Mouse (Mus musculus) forebrain, embryonic 12.5 days (tissue): ENCODE results near the gene Upk3a. TPM values are rescaled to one million over a fixed set of nuclear protein-coding genes. Genes with fewer than 3 reads are reported as not detected.
A peak's percentile ranks its signal among the peaks of the same experiment; 100 is the strongest.

ENCODE experiments used
- ATAC-seq: fragments of 200-750 bp; cut with Nextera tagmentation; 2 replicates; pipeline ENCODE4 v1.8.0; 2017; ENCODE audit warnings: moderate TSS enrichment; ENCODE audit not compliant: low FRiP score
- H3K27ac ChIP-seq: fragments of 300-500 bp; sonication (generic); 2 replicates; pipeline ENCODE4 v1.5.1; 2016; ENCODE audit warnings: mild to moderate bottlenecking
- H3K27me3 ChIP-seq: fragments of 300-500 bp; sonication (generic); 2 replicates; pipeline ENCODE4 v1.6.1; 2016; ENCODE audit warnings: mild to moderate bottlenecking
- H3K36me3 ChIP-seq: fragments of 300-500 bp; sonication (generic); replicated peaks from 2 replicates; pipeline ENCODE4 v1.6.1; 2016; ENCODE audit warnings: mild to moderate bottlenecking
- H3K4me1 ChIP-seq: fragments of 300-500 bp; sonication (generic); 2 replicates; pipeline ENCODE4 v1.6.1; 2016
- H3K4me2 ChIP-seq: fragments of 300-500 bp; sonication (generic); 2 replicates; pipeline ENCODE4 v1.6.1; 2016; ENCODE audit warnings: mild to moderate bottlenecking, moderate library complexity
- H3K4me3 ChIP-seq: fragments of 300-500 bp; sonication (generic); replicated peaks from 2 replicates; pipeline ENCODE4 v1.5.1; 2016; ENCODE audit warnings: mild to moderate bottlenecking
- H3K9ac ChIP-seq: fragments of 300-500 bp; sonication (generic); 2 replicates; pipeline ENCODE4 v1.6.1; 2016; ENCODE audit warnings: mild to moderate bottlenecking
- H3K9me3 ChIP-seq: fragments of 300-500 bp; sonication (generic); 2 replicates; pipeline ENCODE4 v1.6.1; 2016
- WGBS: fragments of 180-500 bp; shearing (Covaris S2); methylation state at CpG from one replicate; pipeline ENCODE4 v1.1.7; 2016; 5-methylcytosine and 5-hydroxymethylcytosine counted together
- polyA plus RNA-seq: library from polyadenylated mRNA; unstranded; fragments of >200 nt; fragmentation: Nextera tagmentation; extraction: Ambion mirVana; gene quantifications from 2 replicates; pipeline ENCODE4 v1.2.1, GENCODE M21; 2016

Upk3a gene
- polyA plus RNA-seq, 1 experiment from 2014 or later: not detected

- peak overlapping the region; percentile 70 for H3K4me2 ChIP-seq
- no peaks in the 10 kb centered on the region for H3K36me3 ChIP-seq
- H3K9ac ChIP-seq: peak overlapping the region; percentile 92
- H3K27ac ChIP-seq: peak overlapping the region; percentile 70
- peaks cover 40% of the 10 kb centered on the region for H3K4me1 ChIP-seq
- peak overlapping the region; percentile 86 for H3K4me3 ChIP-seq
- no peaks in the 10 kb centered on the region for H3K9me3 ChIP-seq
- peaks cover 8% of the 10 kb centered on the region; the same call in 1 of the 2 replicates for H3K27me3 ChIP-seq
- under 1% methylated on average over 52 of the region's 53 CpGs for WGBS
- ATAC-seq: peak; percentile 62
Observed at GRCm38 (mm10) chr15:84987020-84987815, 29.7 kb upstream of the Upk3a start.

DNA sequence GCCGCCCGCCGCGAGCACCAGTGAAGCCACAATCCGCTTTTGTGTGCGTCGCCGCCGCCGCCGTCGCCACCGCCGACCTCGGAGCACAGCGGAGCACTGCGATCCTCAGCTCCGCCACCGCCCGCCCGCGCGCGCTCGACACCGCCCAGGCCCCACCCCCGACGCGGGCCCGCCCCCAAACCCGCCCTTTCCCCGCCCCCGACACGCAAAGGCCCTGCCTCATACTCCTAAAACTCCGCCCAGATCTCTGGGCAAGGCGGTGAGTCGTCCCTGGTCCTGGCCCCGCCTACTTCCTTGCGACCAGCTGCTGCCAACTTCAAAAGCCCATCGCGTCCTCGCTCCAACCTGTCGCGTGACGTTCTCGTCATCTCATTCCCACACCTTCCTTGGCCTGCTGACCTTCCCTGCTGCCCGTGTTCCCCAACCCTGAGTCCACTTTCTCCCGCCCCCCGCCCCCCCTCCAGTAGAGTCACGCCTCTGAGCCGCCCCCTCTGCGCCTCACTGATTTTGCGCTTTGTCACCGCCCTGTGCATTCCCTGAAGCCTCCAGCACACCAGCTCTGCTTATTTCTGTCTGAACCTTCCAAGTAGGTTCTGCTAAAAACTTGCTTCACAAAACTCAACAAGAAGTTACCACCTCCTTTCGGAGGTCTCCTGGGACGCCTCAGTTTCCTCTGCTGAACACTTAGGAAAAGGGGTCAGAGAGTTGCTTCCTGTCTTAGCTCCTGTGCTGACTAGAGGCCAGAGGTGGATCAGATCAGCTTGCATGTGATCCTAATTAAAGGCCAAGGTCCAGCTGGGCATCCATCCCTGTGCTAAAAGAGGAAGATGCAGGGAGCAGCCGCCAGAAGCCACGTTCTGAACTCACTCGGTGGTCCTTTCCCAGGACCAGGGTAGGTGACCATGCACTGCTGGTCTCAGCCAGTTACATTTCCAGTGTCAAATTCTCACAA is 28.8 kb upstream of the Upk3a start, which contains the start of gene 5031439G07Rik:
TSS of gene 5031439G07Rik (minus strand) at position 678 of the 952 bp plus-strand sequence.
- 3% methylated on average over 33 of the region's 59 CpGs for WGBS
- Histone ChIP-seq H3K27me3 (peaks cover 8% of the 10 kb centered on the region; the same call in 1 of the 2 replicates), H3K36me3 (no peaks in the 10 kb centered on the region), H3K4me2 (peak within 1 kb of the TSS; percentile 70), H3K4me3 (peak within 1 kb of the TSS; percentile 86), H3K9ac (peak within 1 kb of the TSS; percentile 92), H3K27ac (peak within 1 kb of the TSS; percentile 70), H3K4me1 (peaks cover 36% of the 10 kb centered on the region), H3K9me3 (no peaks in the 10 kb centered on the region)
- ATAC-seq: peak; percentile 90

GRCm38 (mm10) chr15:84989098-84989497 is 27.8 kb upstream of the Upk3a start:
- no peaks in the 10 kb centered on the region for H3K36me3 ChIP-seq
- H3K27ac ChIP-seq: no peak overlapping the region
- no peak overlapping the region for H3K4me2 ChIP-seq
- peaks cover 27% of the 10 kb centered on the region for H3K4me1 ChIP-seq
- 72% methylated on average over 3 of the region's 3 CpGs for WGBS
- H3K9ac ChIP-seq: no peak overlapping the region
- peaks cover 8% of the 10 kb centered on the region; the same call in 1 of the 2 replicates for H3K27me3 ChIP-seq
- no peaks in the 10 kb centered on the region for H3K9me3 ChIP-seq
- no peak for ATAC-seq
- H3K4me3 ChIP-seq: no peak overlapping the region

- Histone ChIP-seq H3K4me3 (no peak overlapping the region), H3K4me1 (peaks cover 27% of the 10 kb centered on the region), H3K9me3 (no peaks in the 10 kb centered on the region), H3K27me3 (peaks cover 8% of the 10 kb centered on the region; the same call in 1 of the 2 replicates), H3K36me3 (no peaks in the 10 kb centered on the region), H3K9ac (no peak overlapping the region; the same call in 1 of the 2 replicates), H3K4me2 (no peak overlapping the region), H3K27ac (no peak overlapping the region)
- WGBS: 65% methylated on average over 7 of the region's 7 CpGs
- ATAC-seq: no peak
Observed at GRCm38 (mm10) chr15:84989771-84990170, 27.2 kb upstream of the Upk3a start.

GRCm38 (mm10) chr15:84994498-84994897 is 22.4 kb upstream of the Upk3a start:
- no peak overlapping the region for H3K27ac ChIP-seq
- no peak for ATAC-seq
- H3K4me3 ChIP-seq: no peak overlapping the region
- H3K4me1 ChIP-seq: peaks cover 7% of the 10 kb centered on the region; the same call in 1 of the 2 replicates
- no peaks in the 10 kb centered on the region for H3K9me3 ChIP-seq
- WGBS: 48% methylated on average over 6 of the region's 6 CpGs
- no peak overlapping the region for H3K4me2 ChIP-seq
- H3K36me3 ChIP-seq: no peaks in the 10 kb centered on the region
- peaks cover 23% of the 10 kb centered on the region; the same call in 1 of the 2 replicates for H3K27me3 ChIP-seq
- H3K9ac ChIP-seq: no peak overlapping the region

DNA sequence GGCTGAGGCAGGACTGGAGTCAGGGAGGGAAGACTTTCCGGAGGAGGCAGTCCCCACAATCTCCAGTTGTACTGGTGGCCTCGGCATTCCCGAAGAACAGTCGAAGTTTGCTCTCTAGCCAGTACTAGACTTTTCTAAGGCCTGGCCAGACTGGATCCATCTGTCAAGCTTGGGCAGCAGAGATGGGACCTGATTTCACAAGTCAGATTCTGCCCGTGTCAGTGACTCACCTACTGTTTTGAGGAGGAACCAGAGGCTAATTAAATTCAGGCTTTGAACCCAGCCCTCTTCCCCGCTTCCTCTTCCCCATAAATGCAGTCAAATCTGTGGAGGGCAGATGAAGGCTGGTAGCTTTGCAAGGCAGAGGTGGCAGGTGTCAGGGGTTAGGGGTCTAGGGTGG is 21.9 kb upstream of the Upk3a start:
- Histone ChIP-seq H3K27me3 (peaks cover 23% of the 10 kb centered on the region; the same call in 1 of the 2 replicates), H3K9ac (no peak overlapping the region), H3K4me3 (no peak overlapping the region), H3K4me1 (peaks cover 7% of the 10 kb centered on the region; the same call in 1 of the 2 replicates), H3K9me3 (no peaks in the 10 kb centered on the region), H3K4me2 (no peak overlapping the region), H3K27ac (no peak overlapping the region), H3K36me3 (no peaks in the 10 kb centered on the region)
- 54% methylated on average over 6 of the region's 6 CpGs for WGBS
- no peak for ATAC-seq

- Histone ChIP-seq H3K27me3 (peaks cover 29% of the 10 kb centered on the region; the same call in 1 of the 2 replicates), H3K9me3 (no peaks in the 10 kb centered on the region), H3K4me3 (no peak overlapping the region), H3K36me3 (no peaks in the 10 kb centered on the region), H3K9ac (no peak overlapping the region), H3K27ac (no peak overlapping the region), H3K4me2 (no peak overlapping the region), H3K4me1 (peaks cover 7% of the 10 kb centered on the region; the same call in 1 of the 2 replicates)
- 10% methylated on average over 1 of the region's 1 CpGs for WGBS
- ATAC-seq: no peak
Observed at GRCm38 (mm10) chr15:84995967-84996366, 21.0 kb upstream of the Upk3a start.

DNA sequence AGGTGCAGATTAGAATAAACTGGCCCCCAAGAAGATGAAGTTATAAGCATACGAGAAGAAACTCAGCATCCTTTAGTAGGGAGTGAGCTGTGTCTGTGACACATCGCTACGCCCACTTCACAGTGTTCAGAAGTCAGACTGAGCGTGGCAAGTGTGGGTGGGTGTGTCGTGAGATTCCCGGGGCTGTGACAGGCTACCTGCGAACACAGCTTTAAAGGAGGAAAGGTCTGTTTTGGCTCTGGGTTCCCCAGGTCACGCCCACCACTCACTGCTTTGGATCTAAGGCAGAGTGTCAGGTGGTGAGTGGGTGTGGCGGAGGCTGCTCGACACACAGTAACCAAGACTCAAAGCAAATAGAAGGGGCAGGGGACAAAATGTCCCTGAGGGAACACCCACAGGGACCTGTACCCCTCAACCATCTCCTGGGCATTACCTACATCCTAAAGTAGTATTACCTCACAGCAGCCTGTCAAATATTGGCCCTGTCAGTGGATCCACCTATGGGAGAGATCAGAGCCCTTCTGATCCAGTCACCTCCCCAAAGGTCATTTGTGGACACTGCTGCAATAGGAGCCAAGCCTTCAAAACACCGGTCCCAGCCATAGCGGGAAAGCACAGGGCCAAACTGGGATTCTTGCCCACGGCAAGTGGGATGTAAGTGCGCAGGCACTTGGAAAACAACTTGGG is 19.0 kb upstream of the Upk3a start:
- Histone ChIP-seq H3K4me3 (no peak overlapping the region), H3K27me3 (peaks cover 44% of the 10 kb centered on the region), H3K4me2 (no peak overlapping the region), H3K9ac (no peak overlapping the region), H3K27ac (no peak overlapping the region), H3K9me3 (no peaks in the 10 kb centered on the region), H3K36me3 (no peaks in the 10 kb centered on the region), H3K4me1 (peaks cover 10% of the 10 kb centered on the region; the same call in 1 of the 2 replicates)
- 78% methylated on average over 14 of the region's 14 CpGs for WGBS
- ATAC-seq: no peak

- peaks cover 44% of the 10 kb centered on the region for H3K27me3 ChIP-seq
- no peak overlapping the region for H3K4me2 ChIP-seq
- no peak overlapping the region for H3K9ac ChIP-seq
- no peak for ATAC-seq
- H3K9me3 ChIP-seq: no peaks in the 10 kb centered on the region
- no peaks in the 10 kb centered on the region for H3K36me3 ChIP-seq
- WGBS: 62% methylated on average over 7 of the region's 7 CpGs
- H3K4me1 ChIP-seq: peaks cover 10% of the 10 kb centered on the region; the same call in 1 of the 2 replicates
- no peak overlapping the region for H3K4me3 ChIP-seq
- no peak overlapping the region for H3K27ac ChIP-seq
Observed at GRCm38 (mm10) chr15:84999911-85000310, 17.0 kb upstream of the Upk3a start.

GRCm38 (mm10) chr15:85000984-85001982 is 15.7 kb upstream of the Upk3a start:
- Histone ChIP-seq H3K27ac (no peak overlapping the region), H3K9ac (no peak overlapping the region), H3K4me1 (peaks cover 3% of the 10 kb centered on the region; the same call in 1 of the 2 replicates), H3K4me3 (no peak overlapping the region), H3K9me3 (no peaks in the 10 kb centered on the region), H3K36me3 (no peaks in the 10 kb centered on the region), H3K27me3 (peaks cover 42% of the 10 kb centered on the region), H3K4me2 (no peak overlapping the region)
- ATAC-seq: peak; percentile 53; the same call in 1 of the 2 replicates
- WGBS: 19% methylated on average over 29 of the region's 29 CpGs
